Mouse (Mus musculus) liver, embryonic 14.5 days (tissue): ENCODE data around the gene Mfsd4a. TPM values are rescaled to one million over a fixed set of nuclear protein-coding genes. Genes with fewer than 3 reads are reported as not detected.

ENCODE experiments used
- ATAC-seq: fragments of 200-750 bp; cut with Nextera tagmentation; 2 replicates; pipeline ENCODE4 v1.8.0; 2017; ENCODE audit warnings: moderate number of reproducible peaks, mild to moderate bottlenecking, moderate library complexity; ENCODE audit not compliant: insufficient read depth
- DNase-seq, 3 experiments: peaks; one replicate each; pipeline ENCODE4 v3.0.0-alpha.2; 2012 to 2013; ENCODE audit warnings: low read depth in 3 of 3, low spot score in 3 of 3
- H3K27ac ChIP-seq: fragments of 300-500 bp; sonication (generic); 2 replicates; pipeline ENCODE4 v1.5.1; 2014; ENCODE audit warnings: moderate library complexity, mild to moderate bottlenecking, control low read depth, inconsistent platforms
- H3K27me3 ChIP-seq: fragments of 300-500 bp; sonication (generic); 2 replicates; pipeline ENCODE4 v1.6.1; 2014; ENCODE audit warnings: mild to moderate bottlenecking, low read length, moderate library complexity; ENCODE audit not compliant: control insufficient read depth, insufficient read depth
- H3K36me3 ChIP-seq: fragments of 300-500 bp; sonication (generic); replicated peaks from 2 replicates; pipeline ENCODE4 v1.6.1; 2014; ENCODE audit warnings: low read depth; ENCODE audit not compliant: control insufficient read depth, insufficient read depth
- H3K4me1 ChIP-seq, 2 experiments: fragments of 200-500 bp in 1 of 2; fragments of 300-500 bp in 1 of 2; sonication (generic) in 1 of 2; replicated peaks; 2 replicates each; pipeline ENCODE4 v1.6.1; 2012 to 2014; ENCODE audit warnings: antibody characterized with exemption in 1 of 2, inconsistent platforms in 1 of 2, low read length in 1 of 2; ENCODE audit not compliant: control insufficient read depth in 2 of 2, insufficient read depth in 2 of 2
- H3K4me2 ChIP-seq: fragments of 300-500 bp; sonication (generic); 2 replicates; pipeline ENCODE4 v1.6.1; 2014; ENCODE audit warnings: low read depth, mild to moderate bottlenecking, control low read depth, moderate library complexity
- H3K4me3 ChIP-seq, 2 experiments: fragments of 200-500 bp in 1 of 2; fragments of 300-500 bp in 1 of 2; sonication (generic) in 1 of 2; 2 replicates each; pipeline ENCODE4 v1.5.1; 2012 to 2014; ENCODE audit warnings: low read depth in 2 of 2, low read length in 2 of 2, mild to moderate bottlenecking in 2 of 2, control low read depth in 1 of 2, inconsistent platforms in 1 of 2, moderate library complexity in 1 of 2; ENCODE audit not compliant: insufficient read depth in 1 of 2
- H3K9ac ChIP-seq: fragments of 300-500 bp; sonication (generic); replicated peaks from 2 replicates; pipeline ENCODE4 v1.6.1; 2014; ENCODE audit warnings: mild to moderate bottlenecking, control low read depth, moderate library complexity
- H3K9me3 ChIP-seq: fragments of 300-500 bp; sonication (generic); 2 replicates; pipeline ENCODE4 v1.6.1; 2016; ENCODE audit warnings: low read length, mixed read lengths; ENCODE audit not compliant: control insufficient read depth
- CTCF ChIP-seq: IDR thresholded peaks from 2 replicates; pipeline ENCODE4 v1.5.1; 2016; ENCODE audit warnings: antibody characterized with exemption, low read depth, control low read depth
- EP300 ChIP-seq: IDR thresholded peaks from 2 replicates; pipeline ENCODE4 v1.6.1; 2016; ENCODE audit warnings: antibody characterized with exemption, low read depth
- WGBS: fragments of 180-500 bp; shearing (Covaris S2); extraction: QIAGEN DNeasy Blood & Tissue Kit; methylation state at CpG from one replicate; pipeline ENCODE4 v1.1.7; 2014; ENCODE audit not compliant: insufficient replicate concordance; 5-methylcytosine and 5-hydroxymethylcytosine counted together
- polyA plus RNA-seq, 2 experiments: library from polyadenylated mRNA; depleted of rRNA in 1 of 2; stranded (reverse) in 1 of 2; unstranded in 1 of 2; fragments of >200 nt; fragmentation: Nextera tagmentation in 1 of 2; extraction: Ambion mirVana in 1 of 2; gene quantifications; 2 replicates each; pipeline versions ENCODE4 v1.2.1 to v1.2.3; 2012 to 2014

The Mfsd4a gene
- polyA plus RNA-seq, 2 experiments = 0.02 to 2.6 TPM

- ATAC-seq (no peak), DNase-seq (no peak)
- H3K36me3 ChIP-seq = no peaks in the 10 kb centered on the region
- TF ChIP-seq EP300 (no peak), CTCF (no peak)
- no peak overlapping the region for H3K9ac ChIP-seq
- no peak overlapping the region for H3K4me3 ChIP-seq
- no peak overlapping the region for H3K4me2 ChIP-seq
- no peak overlapping the region for H3K27ac ChIP-seq
- 62% methylated on average over 8 of the region's 8 CpGs for WGBS
- no peaks in the 10 kb centered on the region for H3K9me3 ChIP-seq
- H3K27me3 ChIP-seq = peaks cover 34% of the 10 kb centered on the region
- H3K4me1 ChIP-seq = no peaks in the 10 kb centered on the region
Measured at GRCm38 (mm10) chr1:132069436-132069835, 1.6 kb upstream of the Mfsd4a start.

- DNase-seq (no peak), ATAC-seq (no peak)
- Histone ChIP-seq H3K27ac (no peak overlapping the region), H3K4me1 (no peaks in the 10 kb centered on the region), H3K4me2 (no peak overlapping the region), H3K9ac (no peak overlapping the region), H3K36me3 (no peaks in the 10 kb centered on the region), H3K27me3 (peaks cover 34% of the 10 kb centered on the region), H3K9me3 (no peaks in the 10 kb centered on the region), H3K4me3 (no peak overlapping the region)
- TF ChIP-seq EP300 = no peak
- TF ChIP-seq CTCF = no peak
- WGBS = 37% methylated on average over 8 of the region's 8 CpGs
Measured at GRCm38 (mm10) chr1:132065475-132066172, 2.2 kb downstream of the Mfsd4a start.

GRCm38 (mm10) chr1:132065001-132065400 lies 2.9 kb downstream of the Mfsd4a start:
- DNase-seq (no peak), ATAC-seq (no peak)
- no peaks in the 10 kb centered on the region for H3K9me3 ChIP-seq
- no peaks in the 10 kb centered on the region for H3K36me3 ChIP-seq
- WGBS = 69% methylated on average over 1 of the region's 1 CpGs
- H3K9ac ChIP-seq = no peak overlapping the region
- no peak overlapping the region for H3K4me2 ChIP-seq
- peaks cover 34% of the 10 kb centered on the region for H3K27me3 ChIP-seq
- TF ChIP-seq CTCF = no peak
- no peak for TF ChIP-seq EP300
- H3K4me3 ChIP-seq = no peak overlapping the region
- H3K27ac ChIP-seq = no peak overlapping the region
- no peaks in the 10 kb centered on the region for H3K4me1 ChIP-seq

- Histone ChIP-seq H3K9ac (no peak overlapping the region), H3K36me3 (no peaks in the 10 kb centered on the region), H3K9me3 (no peaks in the 10 kb centered on the region), H3K4me2 (no peak overlapping the region), H3K4me1 (no peaks in the 10 kb centered on the region), H3K27ac (no peak overlapping the region), H3K27me3 (peaks cover 22% of the 10 kb centered on the region), H3K4me3 (no peak overlapping the region)
- ATAC-seq (no peak), DNase-seq (no peak)
- no peak for TF ChIP-seq CTCF
- TF ChIP-seq EP300 = no peak
- WGBS = 55% methylated on average over 4 of the region's 4 CpGs
Measured at GRCm38 (mm10) chr1:132063096-132063495, 4.8 kb downstream of the Mfsd4a start.

- H3K27me3 ChIP-seq = peaks cover 11% of the 10 kb centered on the region
- H3K9ac ChIP-seq = no peak overlapping the region
- ATAC-seq = no peak
- no peaks in the 10 kb centered on the region for H3K36me3 ChIP-seq
- no peak overlapping the region for H3K4me3 ChIP-seq
- H3K4me1 ChIP-seq = no peaks in the 10 kb centered on the region
- H3K9me3 ChIP-seq = no peaks in the 10 kb centered on the region
- TF ChIP-seq CTCF = no peak
- no peak for TF ChIP-seq EP300
- WGBS = 44% methylated on average over 6 of the region's 6 CpGs
- no peak overlapping the region for H3K27ac ChIP-seq
- DNase-seq = no peak
- H3K4me2 ChIP-seq = no peak overlapping the region
Measured at GRCm38 (mm10) chr1:132061750-132062541, 5.9 kb downstream of the Mfsd4a start.
